Mouse (Mus musculus): Measurements from ENCODE around the gene Olfr1393. TPM values are rescaled to one million over a fixed set of nuclear protein-coding genes. Genes with fewer than 3 reads are reported as not detected.

The Olfr1393 gene
- 0.16 TPM in 1 of 2 replicates, not detected in the other for polyA plus RNA-seq (2015; fragmentation: Nextera tagmentation; extraction: Ambion mirVana)

- Histone ChIP-seq H3K9ac (no peak within 1 kb of the TSS), H3K4me1 (no peaks in the 10 kb centered on the region), H3K9me3 (no peaks in the 10 kb centered on the region), H3K4me3 (no peak within 1 kb of the TSS), H3K27ac (replicated peaks) (no peak within 1 kb of the TSS), H3K36me3 (no peaks in the 10 kb centered on the region), H3K27me3 (replicated peaks) (no peaks in the 10 kb centered on the region), H3K4me2 (no peak within 1 kb of the TSS)
- WGBS, result 75% methylated on average over 3 of the region's 3 CpGs
- no peak for ATAC-seq (ENCODE audit: extremely low read depth, insufficient number of reproducible peaks, low FRiP score, low TSS enrichment)
These were observed at the start of gene Olfr1393 for GRCm38 (mm10) chr11:49278222-49278621. Gene Olfr1393, plus strand, starts transcription at chr11:49278304.

- WGBS, result 71% methylated on average over 3 of the region's 3 CpGs
- Histone ChIP-seq H3K4me2 (no peak overlapping the region), H3K9me3 (no peaks in the 10 kb centered on the region), H3K27me3 (replicated peaks) (no peaks in the 10 kb centered on the region), H3K9ac (no peak overlapping the region), H3K36me3 (no peaks in the 10 kb centered on the region), H3K4me1 (no peaks in the 10 kb centered on the region), H3K27ac (replicated peaks) (no peak overlapping the region), H3K4me3 (no peak overlapping the region)
- no peak for ATAC-seq (ENCODE audit: extremely low read depth, insufficient number of reproducible peaks, low FRiP score, low TSS enrichment)
These were observed 45.3 kb upstream of the Olfr1393 start for GRCm38 (mm10) chr11:49232781-49233180.

- H3K9ac ChIP-seq, result no peak overlapping the region
- H3K4me2 ChIP-seq, result no peak overlapping the region
- H3K27me3 ChIP-seq (replicated peaks), result no peaks in the 10 kb centered on the region
- H3K9me3 ChIP-seq, result no peaks in the 10 kb centered on the region
- no peak overlapping the region for H3K4me3 ChIP-seq
- ATAC-seq (ENCODE audit: extremely low read depth, insufficient number of reproducible peaks, low FRiP score, low TSS enrichment), result no peak
- H3K4me1 ChIP-seq, result no peaks in the 10 kb centered on the region
- WGBS, result 55% methylated on average over 3 of the region's 3 CpGs
- no peaks in the 10 kb centered on the region for H3K36me3 ChIP-seq
- H3K27ac ChIP-seq (replicated peaks), result no peak overlapping the region
These were observed 42.5 kb upstream of the Olfr1393 start for GRCm38 (mm10) chr11:49235459-49236207.

GRCm38 (mm10) chr11:49236891-49237290, 41.2 kb upstream of the Olfr1393 start:
- H3K4me2 ChIP-seq, result no peak overlapping the region
- no peaks in the 10 kb centered on the region for H3K36me3 ChIP-seq
- H3K4me3 ChIP-seq, result no peak overlapping the region
- no peaks in the 10 kb centered on the region for H3K9me3 ChIP-seq
- no peak for ATAC-seq (ENCODE audit: extremely low read depth, insufficient number of reproducible peaks, low FRiP score, low TSS enrichment)
- H3K9ac ChIP-seq, result no peak overlapping the region
- 71% methylated on average over 1 of the region's 1 CpGs for WGBS
- no peaks in the 10 kb centered on the region for H3K4me1 ChIP-seq
- H3K27me3 ChIP-seq (replicated peaks), result no peaks in the 10 kb centered on the region
- H3K27ac ChIP-seq (replicated peaks), result no peak overlapping the region

GRCm38 (mm10) chr11:49237532-49237931, 40.6 kb upstream of the Olfr1393 start:
- WGBS, result 42% methylated on average over 2 of the region's 2 CpGs
- Histone ChIP-seq H3K4me2 (no peak overlapping the region), H3K36me3 (no peaks in the 10 kb centered on the region), H3K27ac (replicated peaks) (no peak overlapping the region), H3K27me3 (replicated peaks) (no peaks in the 10 kb centered on the region), H3K4me1 (no peaks in the 10 kb centered on the region), H3K9ac (no peak overlapping the region), H3K4me3 (no peak overlapping the region), H3K9me3 (no peaks in the 10 kb centered on the region)
- ATAC-seq (ENCODE audit: extremely low read depth, insufficient number of reproducible peaks, low FRiP score, low TSS enrichment), result no peak

GRCm38 (mm10) chr11:49240310-49240709, 37.8 kb upstream of the Olfr1393 start:
- Histone ChIP-seq H3K4me1 (peaks cover 14% of the 10 kb centered on the region), H3K9ac (no peak overlapping the region), H3K9me3 (no peaks in the 10 kb centered on the region), H3K4me3 (no peak overlapping the region), H3K36me3 (no peaks in the 10 kb centered on the region), H3K4me2 (no peak overlapping the region), H3K27me3 (replicated peaks) (no peaks in the 10 kb centered on the region), H3K27ac (replicated peaks) (no peak overlapping the region)
- WGBS, result 73% methylated on average over 1 of the region's 1 CpGs
- no peak for ATAC-seq (ENCODE audit: extremely low read depth, insufficient number of reproducible peaks, low FRiP score, low TSS enrichment)

GRCm38 (mm10) chr11:49240874-49241273, 37.2 kb upstream of the Olfr1393 start:
- H3K36me3 ChIP-seq, result no peaks in the 10 kb centered on the region
- 66% methylated on average over 4 of the region's 4 CpGs for WGBS
- H3K9ac ChIP-seq, result no peak overlapping the region
- no peaks in the 10 kb centered on the region for H3K9me3 ChIP-seq
- no peaks in the 10 kb centered on the region for H3K27me3 ChIP-seq (replicated peaks)
- H3K27ac ChIP-seq (replicated peaks), result no peak overlapping the region
- peaks cover 19% of the 10 kb centered on the region for H3K4me1 ChIP-seq
- no peak overlapping the region for H3K4me3 ChIP-seq
- H3K4me2 ChIP-seq, result no peak overlapping the region
- ATAC-seq (ENCODE audit: extremely low read depth, insufficient number of reproducible peaks, low FRiP score, low TSS enrichment), result no peak

GRCm38 (mm10) chr11:49241471-49241870, 36.6 kb upstream of the Olfr1393 start:
- Histone ChIP-seq H3K4me3 (no peak overlapping the region), H3K27me3 (replicated peaks) (no peaks in the 10 kb centered on the region), H3K4me1 (peaks cover 25% of the 10 kb centered on the region), H3K9me3 (no peaks in the 10 kb centered on the region), H3K9ac (no peak overlapping the region), H3K27ac (replicated peaks) (no peak overlapping the region), H3K4me2 (no peak overlapping the region), H3K36me3 (no peaks in the 10 kb centered on the region)
- 25% methylated on average over 1 of the region's 1 CpGs for WGBS
- ATAC-seq (ENCODE audit: extremely low read depth, insufficient number of reproducible peaks, low FRiP score, low TSS enrichment), result no peak

- H3K4me2 ChIP-seq, result peak overlapping the region; percentile 72
- H3K27ac ChIP-seq (replicated peaks), result peak overlapping the region; percentile 97
- 20% methylated on average over 11 of the region's 11 CpGs for WGBS
- H3K9me3 ChIP-seq, result no peaks in the 10 kb centered on the region
- no peak for ATAC-seq (ENCODE audit: extremely low read depth, insufficient number of reproducible peaks, low FRiP score, low TSS enrichment)
- no peaks in the 10 kb centered on the region for H3K27me3 ChIP-seq (replicated peaks)
- H3K36me3 ChIP-seq, result no peaks in the 10 kb centered on the region
- H3K4me3 ChIP-seq, result peak overlapping the region; percentile 63
- peaks cover 41% of the 10 kb centered on the region for H3K4me1 ChIP-seq
- H3K9ac ChIP-seq, result peak overlapping the region; percentile 87
These were observed 35.0 kb upstream of the Olfr1393 start for GRCm38 (mm10) chr11:49242944-49243626.

GRCm38 (mm10) chr11:49243727-49244594, 34.1 kb upstream of the Olfr1393 start, which contains the start of gene Mgat1:
Gene Mgat1, plus strand, starts transcription at chr11:49244191.
- ATAC-seq (ENCODE audit: extremely low read depth, insufficient number of reproducible peaks, low FRiP score, low TSS enrichment), result peak; percentile 88
- peak within 1 kb of the TSS; percentile 63 for H3K4me3 ChIP-seq
- WGBS, result under 1% methylated on average over 60 of the region's 60 CpGs

GRCm38 (mm10) chr11:49244595-49244930, 33.5 kb upstream of the Olfr1393 start:
- no peak for ATAC-seq (ENCODE audit: extremely low read depth, insufficient number of reproducible peaks, low FRiP score, low TSS enrichment)
- Histone ChIP-seq H3K36me3 (no peaks in the 10 kb centered on the region), H3K4me2 (peak overlapping the region; percentile 72), H3K9me3 (no peaks in the 10 kb centered on the region), H3K27ac (replicated peaks) (peak overlapping the region; percentile 97), H3K27me3 (replicated peaks) (no peaks in the 10 kb centered on the region), H3K4me3 (peak overlapping the region; percentile 63), H3K9ac (peak overlapping the region; percentile 87), H3K4me1 (peaks cover 56% of the 10 kb centered on the region)
- 0% methylated on average over 4 of the region's 4 CpGs for WGBS

More at GRCm38 (mm10) chr11:49243727-49244594, 34.1 kb upstream of the Olfr1393 start, which contains the start of gene Mgat1:
- peak within 1 kb of the TSS; percentile 72 for H3K4me2 ChIP-seq
- no peaks in the 10 kb centered on the region for H3K36me3 ChIP-seq
- peaks cover 50% of the 10 kb centered on the region for H3K4me1 ChIP-seq
- H3K27ac ChIP-seq (replicated peaks), result peak within 1 kb of the TSS; percentile 97
- H3K27me3 ChIP-seq (replicated peaks), result no peaks in the 10 kb centered on the region
- no peaks in the 10 kb centered on the region for H3K9me3 ChIP-seq
- peak within 1 kb of the TSS; percentile 87 for H3K9ac ChIP-seq
